Mouse (Mus musculus): Measurements from ENCODE around the gene Hoxd11.

Hoxd11 gene

DNA sequence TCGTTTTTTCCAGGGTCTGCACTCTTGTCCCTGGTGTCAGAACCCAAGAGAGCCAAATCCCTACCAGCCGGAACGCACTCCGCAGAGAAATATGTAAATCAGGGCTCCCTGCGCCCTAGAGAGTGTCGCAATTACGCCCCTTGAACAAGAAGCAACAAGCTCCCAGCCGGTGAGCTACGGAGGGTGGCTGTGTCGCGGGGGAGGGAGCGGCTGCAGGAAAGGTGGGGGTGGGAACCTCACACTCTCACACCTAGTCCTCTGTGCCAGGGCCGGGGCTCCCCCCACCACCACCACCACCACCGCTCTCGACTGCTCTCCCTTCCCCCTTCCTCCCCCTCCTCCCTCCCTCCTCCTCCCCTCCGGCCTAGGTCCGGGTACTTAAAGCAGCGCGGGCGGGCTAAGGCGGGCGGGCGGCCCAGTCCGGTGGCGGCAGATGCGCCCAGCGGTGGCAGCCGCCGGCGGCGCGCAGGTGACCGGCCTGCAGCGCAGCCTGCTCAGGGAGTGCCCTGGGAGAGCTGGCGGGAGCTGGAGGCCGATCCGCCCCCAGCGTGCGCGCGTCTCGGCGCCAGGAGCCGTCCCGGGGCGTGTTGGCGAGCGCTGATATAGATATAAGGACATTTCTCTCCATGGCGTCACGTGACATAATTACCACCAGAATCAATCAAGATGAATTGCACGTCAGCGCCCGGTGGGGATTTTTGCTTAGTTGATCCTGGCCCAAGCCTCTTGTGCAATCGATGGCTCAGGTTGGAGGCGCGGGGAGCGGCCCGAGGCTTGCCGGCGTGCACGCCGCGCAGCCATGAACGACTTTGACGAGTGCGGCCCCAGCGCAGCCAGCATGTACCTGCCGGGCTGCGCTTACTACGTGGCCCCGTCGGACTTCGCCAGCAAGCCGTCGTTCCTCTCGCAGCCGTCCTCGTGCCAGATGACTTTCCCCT is 2.5 kb downstream of the Hoxd11 start:
- DNase-seq, result peak; percentile 72 to 82

GRCm38 (mm10) chr2:74682796-74683195 is 3.4 kb downstream of the Hoxd11 start:
- DNase-seq, result peak in 1 of 2 experiments; percentile 55

- DNase-seq, result peak; percentile 66 to 79
Measured at GRCm38 (mm10) chr2:74683471-74683951, 4.2 kb downstream of the Hoxd11 start.

DNA sequence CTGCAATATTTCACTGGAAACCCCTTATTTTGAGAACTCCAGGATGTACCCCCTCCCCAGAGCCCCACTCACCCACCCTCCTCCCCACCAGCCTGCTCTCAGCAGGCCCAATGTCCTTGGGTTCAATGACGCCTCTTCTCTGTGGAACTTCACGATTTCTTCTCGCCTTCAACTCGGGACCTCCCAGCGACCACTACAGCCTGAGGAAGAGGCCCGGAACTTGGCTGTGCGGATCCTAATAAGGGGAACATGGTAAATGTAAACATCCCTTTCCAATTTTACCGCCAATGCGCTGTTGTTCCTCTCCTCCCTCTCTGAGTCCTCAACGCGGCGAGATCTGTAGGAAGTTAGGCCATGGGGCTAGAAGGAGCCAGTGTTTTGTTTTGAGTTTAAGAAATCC is 4.7 kb downstream of the Hoxd11 start:
- DNase-seq, result no peak

- no peak for DNase-seq
Measured at GRCm38 (mm10) chr2:74685059-74685603, 5.8 kb downstream of the Hoxd11 start.

DNA sequence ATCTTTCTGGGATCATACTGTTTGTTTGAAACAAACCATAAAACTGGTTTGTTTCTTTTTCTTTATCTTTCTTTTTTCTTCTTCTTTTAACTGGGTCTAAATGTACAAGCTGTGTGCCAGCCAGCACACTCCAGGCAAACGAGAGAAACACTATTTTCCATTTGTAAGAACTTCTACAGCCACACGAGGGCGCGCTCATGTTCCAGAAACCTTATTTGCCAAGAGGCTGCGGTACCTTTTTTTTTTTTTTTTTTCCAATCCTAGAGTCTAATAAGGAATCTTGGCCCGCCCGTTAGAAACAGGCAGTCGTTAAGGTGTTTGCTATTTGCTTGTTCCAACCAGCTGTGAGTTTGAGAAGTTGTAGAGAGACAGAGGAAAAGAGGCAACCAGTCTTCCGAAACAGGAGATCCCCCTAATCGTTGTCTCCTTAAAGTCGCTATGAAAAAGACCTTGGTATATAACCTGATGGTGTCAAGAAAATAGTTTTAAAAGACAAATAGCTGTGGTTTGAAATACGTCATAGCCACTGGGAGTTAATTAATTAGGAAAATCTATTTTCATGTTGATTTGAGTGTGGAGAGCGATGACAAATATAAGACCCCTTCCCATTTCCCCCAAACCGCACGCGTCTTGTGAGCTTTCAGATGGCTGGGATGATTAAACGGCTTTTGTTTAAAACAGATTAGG is 7.1 kb downstream of the Hoxd11 start:
- DNase-seq, result peak; percentile 90 to 92

- peak; percentile 45 to 72 for DNase-seq
Measured at GRCm38 (mm10) chr2:74686988-74687697, 7.8 kb downstream of the Hoxd11 start.

GRCm38 (mm10) chr2:74687698-74688555 is 8.6 kb downstream of the Hoxd11 start:
- DNase-seq, result peak; percentile 61 to 74

- peak; percentile 50 to 64 for DNase-seq
Measured at GRCm38 (mm10) chr2:74688795-74689573, 9.6 kb downstream of the Hoxd11 start.

DNA sequence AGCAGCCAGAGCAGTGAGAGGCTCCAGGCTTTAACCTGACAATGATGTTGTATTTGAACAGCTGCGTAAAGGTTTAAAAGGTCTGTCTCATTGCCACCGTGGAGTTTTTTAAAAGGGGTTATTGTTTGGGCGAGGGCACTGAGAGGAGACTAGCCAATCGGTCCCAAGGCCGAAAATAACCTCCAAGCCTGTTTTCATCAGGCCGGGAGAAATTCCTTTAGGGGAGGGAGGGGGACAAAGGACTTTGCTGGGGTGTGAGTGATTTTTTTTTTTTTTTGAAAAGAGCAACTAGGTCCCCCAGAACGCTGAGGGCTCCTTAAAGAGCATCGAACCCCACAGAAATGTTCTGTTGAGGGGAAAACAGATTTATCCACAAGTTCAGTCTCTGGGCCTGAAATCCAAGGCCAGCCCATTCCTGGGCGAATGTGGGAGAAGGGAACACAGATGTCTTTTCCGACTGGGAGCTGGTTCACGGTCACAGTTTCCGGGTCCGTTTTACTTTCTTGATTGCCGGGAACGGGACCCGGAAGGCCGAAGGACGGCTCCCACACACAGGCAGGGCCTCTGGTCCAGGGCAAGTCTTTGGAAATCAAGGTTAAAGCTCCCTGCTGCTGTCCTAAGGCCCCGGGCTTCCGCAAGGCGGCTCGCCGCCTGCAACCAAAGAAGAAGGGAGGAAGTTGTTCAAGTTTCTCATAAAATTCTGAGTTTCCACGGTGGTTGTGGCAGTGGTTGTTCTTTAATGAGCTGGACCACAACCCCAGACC is 10.4 kb downstream of the Hoxd11 start:
- DNase-seq, result peak; percentile 67 to 78

DNA sequence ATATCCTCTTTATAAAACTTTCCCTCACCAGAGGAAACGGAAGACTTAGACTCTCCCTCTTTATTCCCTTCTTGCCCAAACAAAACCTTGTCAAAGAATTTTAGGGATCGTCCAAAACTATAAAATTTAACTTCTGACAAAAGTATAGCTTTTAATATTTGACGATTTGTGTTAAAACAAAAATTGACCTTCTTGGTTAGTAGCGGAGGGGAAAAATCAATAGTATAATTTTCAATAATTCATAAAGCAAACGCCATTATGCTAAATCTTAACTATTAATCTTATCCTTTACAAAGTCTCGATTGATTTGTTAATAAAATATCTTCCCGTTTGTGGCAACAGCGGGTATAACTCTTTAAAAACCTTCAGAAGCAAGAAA is 11.0 kb downstream of the Hoxd11 start:
- no peak for DNase-seq

GRCm38 (mm10) chr2:74691022-74691951 is 11.9 kb downstream of the Hoxd11 start, which contains the start of gene Hoxd10:
TSS of gene Hoxd10 (plus strand) at chr2:74691924.
- peak; percentile 89 to 95 for DNase-seq

GRCm38 (mm10) chr2:74691995-74692807 is 12.8 kb downstream of the Hoxd11 start:
- peak; percentile 54 to 67 for DNase-seq

DNA sequence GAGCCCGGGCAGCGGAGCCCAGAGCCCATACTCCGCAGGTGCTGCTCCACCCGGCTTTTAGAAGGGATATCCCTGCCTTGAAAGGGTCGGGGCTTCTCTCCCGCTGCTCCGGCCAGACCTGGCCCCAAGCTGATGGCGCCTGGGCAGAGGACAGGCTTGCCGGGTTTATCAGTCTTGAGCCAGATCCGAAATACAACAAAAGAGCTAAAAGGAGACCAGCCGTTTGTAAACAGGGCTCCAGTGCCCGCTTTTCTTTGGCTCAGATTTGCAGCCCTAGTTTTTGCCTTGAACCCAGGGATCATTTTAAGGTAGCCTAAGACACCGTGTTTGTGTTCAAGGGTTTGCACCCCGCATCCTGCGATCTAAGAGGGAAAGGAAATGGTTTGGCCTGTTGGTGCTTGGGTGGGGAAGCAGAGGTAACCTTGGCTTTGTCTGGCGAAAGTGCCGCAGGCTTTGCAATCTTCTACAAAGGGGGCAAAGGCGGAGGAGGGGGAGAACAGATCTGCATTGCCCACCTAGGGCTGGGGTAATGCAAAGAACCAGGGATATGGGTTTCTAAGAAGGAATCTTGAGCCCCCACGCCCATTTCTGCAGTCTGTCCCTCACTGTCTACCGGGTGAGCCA is 13.6 kb downstream of the Hoxd11 start:
- DNase-seq, result peak in 1 of 2 experiments; percentile 50

GRCm38 (mm10) chr2:74693432-74693827 is 14.1 kb downstream of the Hoxd11 start:
- peak in 1 of 2 experiments; percentile 40 for DNase-seq

- DNase-seq, result peak; percentile 79 to 87
Measured at GRCm38 (mm10) chr2:74694066-74694465, 14.7 kb downstream of the Hoxd11 start.

GRCm38 (mm10) chr2:74695383-74695782 is 16.0 kb downstream of the Hoxd11 start:
- DNase-seq, result peak in 1 of 2 experiments; percentile 20

Data from kidney, postnatal 4 days (tissue).